Mouse (Mus musculus) B cell, adult 62 days (primary cell): ENCODE data around the gene C7. TPM values are rescaled to one million over a fixed set of nuclear protein-coding genes. Genes with fewer than 3 reads are reported as not detected.

Experiments used
- total RNA-seq: library from RNA; stranded (reverse); gene quantifications from 4 replicates; pipeline ENCODE4 v1.2.4, GENCODE M21; 2023

C7 gene
- not detected in 4 replicates for total RNA-seq

GRCm38 (mm10) chr15:5063635-5064034 is at the start of gene C7:
TSS of gene C7 (minus strand) at chr15:5063740.

GRCm38 (mm10) chr15:5107686-5108654 is 44.4 kb upstream of the C7 start, which contains the start of gene Card6:
TSS of gene Card6 (minus strand) at chr15:5108539.

Other genes with a start within 250 kb of the C7 start
- not detected in 4 replicates for gene Mroh2b, start 165.0 kb downstream of the C7 start, total RNA-seq
- 81.2 to 104 TPM (median 84.9 TPM) in 4 replicates for gene Card6, start 44.8 kb upstream of the C7 start, total RNA-seq
- gene Rpl37, start 52.9 kb upstream of the C7 start, total RNA-seq = 769 to 824 TPM (median 810 TPM) in 4 replicates
- gene Prkaa1, start 80.1 kb upstream of the C7 start, total RNA-seq = 19.9 to 22.6 TPM (median 21.1 TPM) in 4 replicates
- 23.0 to 34.7 TPM (median 28.8 TPM) in 4 replicates for gene Ttc33, start 121.8 kb upstream of the C7 start, total RNA-seq
- gene Ptger4, start 180.4 kb upstream of the C7 start, total RNA-seq = 46.6 to 49.6 TPM (median 48.3 TPM) in 4 replicates